Mouse (Mus musculus): ENCODE results near the gene Ncaph2.

Ncaph2 gene

GRCm38 (mm10) chr15:89355241-89356187 lies at the start of gene Ncaph2, which contains the start of gene Lmf2:
Gene Ncaph2, plus strand, starts transcription at chr15:89355719.
Gene Lmf2, minus strand, starts transcription at chr15:89355659.
- peak; percentile 91 to 92 for DNase-seq (ENCODE audit: low spot score in 2 of 2)

GRCm38 (mm10) chr15:89305966-89306365 lies 49.6 kb upstream of the Ncaph2 start:
- no peak for DNase-seq (ENCODE audit: low spot score in 2 of 2)

DNA sequence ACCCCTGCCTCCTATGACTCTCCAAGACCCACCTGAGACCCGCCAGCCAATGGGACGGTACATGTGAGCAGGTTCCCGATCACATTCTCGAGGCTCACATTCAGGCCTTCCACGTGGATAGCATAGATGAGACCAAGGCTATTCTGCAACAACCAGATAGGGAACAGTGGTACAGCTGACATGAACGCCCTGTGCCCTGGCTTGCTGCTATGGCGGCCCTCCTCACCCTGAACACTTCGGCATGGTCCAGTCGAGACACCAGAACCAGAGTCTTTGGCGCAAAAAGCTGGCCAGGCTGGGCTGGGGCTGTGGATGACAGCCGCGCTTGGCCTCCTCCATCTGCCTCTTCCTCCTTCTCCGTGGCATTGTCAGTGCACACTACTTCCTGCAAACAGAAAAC lies 48.1 kb upstream of the Ncaph2 start:
- no peak for DNase-seq (ENCODE audit: low spot score in 2 of 2)

DNA sequence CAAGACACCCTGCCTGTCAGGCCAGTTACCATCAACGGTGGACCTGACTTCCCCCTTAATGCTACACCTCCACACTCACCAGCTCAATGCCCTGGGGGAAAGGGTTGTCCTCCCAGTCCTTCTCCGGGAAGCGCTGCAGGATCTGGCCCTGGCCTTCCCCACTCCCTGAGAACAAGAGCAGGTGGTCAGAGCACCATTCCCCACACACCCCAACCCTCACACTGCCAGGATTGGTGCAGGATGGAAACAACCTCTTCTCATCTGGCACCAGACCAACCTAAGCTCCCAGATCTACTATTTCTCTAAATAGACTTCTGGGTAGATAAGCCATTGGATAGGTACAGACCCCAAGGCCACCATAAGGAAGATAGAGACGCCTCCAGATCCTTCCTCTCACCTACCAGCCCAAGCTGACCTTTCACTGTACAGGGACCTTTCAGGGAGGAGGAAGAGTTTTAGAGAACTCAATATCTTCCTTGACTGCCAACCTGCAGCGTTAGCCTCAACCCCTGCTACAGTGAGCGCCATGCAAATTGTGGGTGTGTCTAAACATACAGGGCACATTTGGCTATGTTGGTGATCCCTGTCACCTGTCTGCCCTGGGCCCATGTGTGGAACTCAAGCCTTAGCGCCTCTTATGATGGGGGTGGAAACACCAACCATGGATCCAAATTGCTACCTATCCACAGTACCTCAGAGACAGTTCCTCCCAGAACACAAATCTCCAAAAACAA lies 46.9 kb upstream of the Ncaph2 start:
- no peak for DNase-seq (ENCODE audit: low spot score in 2 of 2)

DNA sequence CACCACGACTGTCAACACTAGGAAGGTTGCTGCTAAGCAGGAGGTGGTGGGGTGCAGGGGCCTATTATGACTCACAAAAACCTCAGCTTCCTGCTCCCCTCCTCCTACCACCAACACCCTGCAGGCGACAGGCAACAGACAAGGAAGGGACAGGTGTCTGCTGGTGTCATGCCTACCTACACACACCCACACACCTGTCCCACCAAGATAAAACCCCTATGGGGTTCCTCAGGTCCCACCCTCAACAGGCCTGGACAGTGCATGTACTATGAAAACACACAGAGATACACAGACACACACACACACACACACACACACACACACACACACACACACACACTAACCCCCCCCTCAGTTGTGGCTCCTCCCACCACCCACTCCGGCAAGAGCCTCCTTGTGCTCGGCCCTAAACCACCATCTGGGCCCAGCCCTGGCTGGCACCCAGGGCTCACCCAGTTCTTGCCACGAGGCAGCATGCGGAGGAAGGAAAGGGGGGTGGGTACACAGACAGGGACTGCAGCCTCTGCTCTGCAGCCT lies 45.5 kb upstream of the Ncaph2 start:
- no peak for DNase-seq (ENCODE audit: low spot score in 2 of 2)

DNA sequence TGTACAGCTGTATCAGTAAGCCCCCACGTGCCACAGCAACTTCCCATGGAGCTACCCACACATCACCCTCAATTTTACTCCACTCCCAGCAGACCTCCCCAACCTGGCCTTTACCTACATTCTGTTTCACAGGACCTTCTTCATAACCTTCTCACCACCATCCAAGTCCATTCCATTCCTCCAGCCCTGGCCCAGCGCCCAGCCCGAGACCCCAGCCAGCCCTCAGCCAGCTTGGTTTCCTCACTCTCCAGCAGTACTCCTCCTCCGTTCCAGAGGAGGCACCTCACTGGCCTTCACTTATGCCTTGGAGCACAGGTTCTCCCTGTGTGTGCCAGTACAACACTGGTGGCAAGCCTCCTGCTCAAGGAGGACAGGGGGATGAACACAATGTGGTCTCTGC lies 42.2 kb upstream of the Ncaph2 start:
- no peak for DNase-seq (ENCODE audit: low spot score in 2 of 2)

DNA sequence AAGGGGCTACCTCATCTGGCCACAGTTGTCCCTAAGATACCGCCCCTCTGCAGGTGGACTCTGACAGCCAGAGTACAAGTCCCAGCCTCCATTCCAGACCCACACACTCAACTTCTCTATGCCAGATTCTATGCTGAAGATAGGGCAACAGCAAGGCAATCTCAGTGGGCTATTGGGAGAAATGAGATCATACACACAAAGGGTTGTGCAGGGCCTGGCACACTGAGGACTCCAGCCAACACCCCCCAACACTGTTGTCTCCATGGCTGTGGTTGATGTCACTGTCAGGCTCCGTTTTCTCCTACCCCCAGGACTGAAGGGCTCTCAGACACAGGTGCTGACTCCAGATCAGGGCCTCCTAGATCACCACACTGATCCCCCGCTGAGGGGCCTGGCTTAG lies 41.4 kb upstream of the Ncaph2 start:
- no peak for DNase-seq (ENCODE audit: low spot score in 2 of 2)

- DNase-seq (ENCODE audit: low spot score in 2 of 2), result peak in 1 of 2 experiments; percentile 23
These were observed 40.9 kb upstream of the Ncaph2 start for GRCm38 (mm10) chr15:89314511-89315189.

- peak; percentile 97 to 98 for DNase-seq (ENCODE audit: low spot score in 2 of 2)
These were observed 40.3 kb upstream of the Ncaph2 start, which contains the start of gene Sbf1 for GRCm38 (mm10) chr15:89315190-89315731. Gene Sbf1, minus strand, starts transcription at chr15:89315311.

GRCm38 (mm10) chr15:89316146-89316545 lies 39.4 kb upstream of the Ncaph2 start:
- DNase-seq (ENCODE audit: low spot score in 2 of 2), result no peak

DNA sequence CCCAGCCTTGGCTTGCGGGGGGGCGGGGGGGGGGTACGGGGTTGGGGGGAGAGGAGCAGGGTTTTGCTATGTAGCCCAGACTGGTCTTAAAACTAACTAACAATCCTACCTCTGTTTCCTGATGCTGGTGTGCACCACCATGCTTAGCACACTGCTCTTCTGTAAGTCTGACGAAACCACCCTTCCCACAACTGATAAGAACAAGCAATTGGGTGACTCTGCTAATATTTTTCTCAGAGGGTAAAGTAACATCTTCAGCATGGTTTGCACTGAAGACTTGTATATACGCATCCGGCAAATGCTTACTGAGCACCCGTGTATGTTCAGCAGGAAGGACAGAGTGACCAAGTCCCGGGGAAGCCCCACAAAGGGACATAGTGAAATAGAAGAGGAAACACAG lies 34.3 kb upstream of the Ncaph2 start:
- no peak for DNase-seq (ENCODE audit: low spot score in 2 of 2)

DNA sequence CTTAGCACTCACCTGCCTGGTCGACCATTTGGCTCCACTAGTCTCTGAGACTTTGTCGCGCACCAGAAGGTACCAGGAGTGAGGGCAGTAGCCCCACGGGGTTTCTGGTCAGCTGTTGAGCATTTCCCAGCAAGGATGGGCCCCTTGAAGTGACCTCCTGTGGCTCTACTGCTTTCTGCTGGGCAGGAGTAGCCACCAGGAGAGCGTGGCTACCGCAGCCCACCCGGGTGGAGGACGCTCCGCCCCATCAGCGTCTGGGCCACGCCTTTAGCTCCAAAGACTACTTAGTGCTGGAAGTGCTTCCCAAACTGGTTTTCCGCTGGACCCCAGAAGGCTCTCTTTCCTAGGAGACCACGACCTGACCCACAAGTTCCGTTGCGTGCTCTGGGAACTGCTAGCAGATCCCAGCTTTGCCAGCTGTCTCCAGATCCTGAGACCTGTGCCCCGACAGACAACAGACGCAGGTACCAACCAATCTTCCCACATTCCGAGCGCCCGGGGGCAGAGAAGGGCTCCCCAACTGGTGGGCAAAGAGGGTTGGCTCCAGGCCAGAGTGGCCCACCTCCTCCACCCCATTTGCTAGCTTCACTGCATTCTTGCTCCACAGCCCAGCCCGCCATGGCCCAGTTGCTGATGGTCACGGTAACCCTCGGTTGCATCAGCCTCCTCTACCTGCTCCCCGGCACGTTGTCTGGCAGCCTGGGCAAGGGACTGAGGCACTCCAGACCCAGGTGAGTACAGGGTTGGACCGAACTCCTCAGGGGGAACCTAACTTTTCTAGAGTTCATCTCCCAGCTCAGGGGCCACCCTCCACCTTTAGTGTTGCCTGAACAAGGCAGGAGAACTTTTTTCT lies 32.6 kb upstream of the Ncaph2 start, which contains the start of gene Adm2:
Gene Adm2, plus strand, starts transcription at position 51 of the 853 bp plus-strand sequence.
- no peak for DNase-seq (ENCODE audit: low spot score in 2 of 2)

DNA sequence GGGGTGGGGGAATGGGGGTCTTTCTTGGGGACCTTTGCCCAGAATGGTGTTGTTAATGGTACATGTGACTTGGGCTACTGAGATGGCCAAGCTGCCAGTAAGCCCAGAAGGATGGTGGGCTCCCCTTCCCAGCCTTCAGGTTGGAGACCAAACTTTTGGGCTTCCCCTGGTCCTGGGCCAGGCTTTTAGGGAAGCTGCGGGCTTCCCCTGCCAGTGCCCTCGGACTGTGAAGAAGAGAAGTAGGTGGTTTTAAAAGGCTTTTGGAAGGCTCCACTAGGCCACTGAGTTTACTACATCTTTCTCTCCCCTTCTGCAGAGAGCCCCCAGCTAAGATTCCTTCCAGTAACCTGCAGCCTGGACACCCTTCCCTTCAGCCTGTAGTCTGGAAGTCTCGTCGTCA lies 31.9 kb upstream of the Ncaph2 start:
- no peak for DNase-seq (ENCODE audit: low spot score in 2 of 2)

DNA sequence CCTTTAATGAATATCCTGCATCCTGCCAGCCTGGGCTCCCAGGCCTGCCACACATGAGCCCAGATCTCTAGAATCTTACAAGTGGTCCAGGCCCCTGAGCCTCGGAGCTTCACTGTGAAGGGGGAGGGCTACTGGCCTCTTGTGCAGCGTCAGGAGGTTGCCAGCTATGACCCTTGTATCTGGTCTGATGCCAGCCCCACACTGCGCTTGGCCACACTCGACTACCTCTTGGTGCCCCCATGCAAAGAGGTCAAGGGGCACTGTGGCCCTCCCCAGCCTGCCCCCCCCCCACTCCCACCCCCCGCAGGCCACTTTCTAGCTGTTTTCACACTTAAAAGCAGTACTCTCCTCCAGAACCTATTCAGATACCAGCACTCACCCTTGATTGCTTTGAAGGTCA lies 29.1 kb upstream of the Ncaph2 start:
- no peak for DNase-seq (ENCODE audit: low spot score in 2 of 2)

DNA sequence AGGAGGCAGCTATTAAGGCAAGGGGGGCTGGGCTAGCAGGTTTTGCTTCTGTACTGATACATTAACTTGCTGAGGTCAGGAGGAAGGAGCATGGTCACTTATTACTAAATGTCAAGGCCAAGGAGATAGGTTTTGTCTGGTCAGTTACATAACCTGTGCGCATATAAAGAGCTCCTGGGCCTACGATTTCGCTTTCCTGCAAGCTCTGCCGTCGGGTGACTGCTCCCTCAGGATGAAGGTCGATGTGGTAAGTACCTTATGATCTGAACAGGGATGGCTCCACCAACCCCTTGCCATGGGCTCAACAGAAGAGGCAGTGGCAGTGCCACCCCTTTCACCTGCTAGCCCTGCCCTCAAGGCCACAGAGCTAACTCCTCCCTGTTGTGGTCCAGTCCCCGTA lies 21.2 kb upstream of the Ncaph2 start, which contains the start of gene Miox:
Gene Miox, plus strand, starts transcription at position 128 of the 400 bp plus-strand sequence.
- DNase-seq (ENCODE audit: low spot score in 2 of 2), result no peak

DNA sequence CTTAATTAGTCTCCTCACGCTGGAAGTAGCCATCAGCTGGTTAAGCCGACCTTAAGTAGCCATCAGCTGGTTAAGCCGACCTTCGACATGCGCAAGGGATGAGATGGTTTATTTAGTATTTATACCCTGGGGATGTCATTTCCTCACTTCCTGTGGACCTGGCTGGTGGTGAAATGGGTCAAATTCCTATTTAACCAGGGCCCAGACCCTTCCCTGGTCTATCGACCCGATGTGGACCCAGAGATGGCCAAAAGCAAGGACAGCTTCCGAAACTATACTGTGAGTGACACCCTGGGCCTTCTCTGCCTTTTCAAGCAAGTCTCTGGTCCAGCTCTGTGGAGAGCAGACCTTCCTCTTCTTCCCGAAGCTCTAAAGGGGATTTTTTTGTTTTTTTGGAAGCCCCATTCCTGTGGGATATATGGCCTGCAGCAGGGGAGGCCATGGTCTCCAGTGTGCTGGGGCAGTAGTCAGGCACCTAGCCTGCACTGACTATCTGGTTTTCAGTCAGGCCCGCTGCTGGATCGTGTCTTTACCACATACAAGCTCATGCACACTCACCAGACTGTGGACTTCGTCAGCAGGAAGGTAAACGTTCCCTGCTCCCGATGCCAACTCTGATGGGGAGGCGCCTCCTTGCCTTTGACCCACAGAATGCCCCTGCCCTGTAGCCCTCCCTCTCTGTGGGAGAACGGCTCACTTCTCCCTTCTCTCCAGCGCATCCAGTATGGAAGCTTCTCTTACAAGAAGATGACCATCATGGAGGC lies 20.6 kb upstream of the Ncaph2 start:
- DNase-seq (ENCODE audit: low spot score in 2 of 2), result no peak

DNA sequence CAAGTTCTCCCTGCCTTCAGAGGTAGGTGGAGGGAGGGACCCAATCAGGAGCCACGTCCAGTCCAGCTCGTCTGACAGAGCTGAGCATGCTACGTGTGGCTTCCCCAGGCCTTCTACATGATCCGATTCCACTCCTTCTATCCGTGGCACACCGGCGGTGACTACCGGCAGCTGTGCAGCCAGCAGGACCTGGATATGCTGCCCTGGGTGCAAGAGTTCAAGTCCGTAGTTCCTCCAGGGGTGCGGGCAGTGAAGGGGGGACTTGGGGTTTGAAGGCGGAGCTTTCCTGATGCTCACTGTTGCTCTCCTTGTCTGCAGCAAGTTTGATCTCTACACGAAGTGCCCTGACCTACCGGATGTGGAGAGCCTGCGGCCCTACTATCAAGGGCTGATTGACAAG lies 19.1 kb upstream of the Ncaph2 start:
- no peak for DNase-seq (ENCODE audit: low spot score in 2 of 2)

DNA sequence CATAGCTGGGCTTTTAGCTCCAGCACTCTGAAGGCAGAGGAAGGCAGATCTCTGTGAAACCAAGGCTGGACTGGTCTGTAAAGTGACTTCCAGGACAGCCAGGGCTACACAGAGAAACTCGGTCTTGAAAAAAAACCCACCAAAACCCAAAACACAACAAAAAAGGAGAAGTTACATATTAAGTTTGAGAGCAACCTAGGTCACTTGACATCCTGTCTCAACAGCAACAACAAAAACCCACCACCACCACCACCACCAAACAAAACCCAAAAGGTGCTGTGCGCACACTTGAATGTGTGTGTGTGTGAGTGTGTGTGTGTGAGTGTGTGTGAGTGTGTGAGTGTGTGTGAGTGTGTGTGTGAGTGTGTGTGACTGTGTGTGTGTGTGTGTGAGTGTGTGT lies 15.8 kb upstream of the Ncaph2 start:
- DNase-seq (ENCODE audit: low spot score in 2 of 2), result no peak

GRCm38 (mm10) chr15:89340136-89340535 lies 15.4 kb upstream of the Ncaph2 start:
- no peak for DNase-seq (ENCODE audit: low spot score in 2 of 2)

GRCm38 (mm10) chr15:89341678-89342077 lies 13.8 kb upstream of the Ncaph2 start:
- DNase-seq (ENCODE audit: low spot score in 2 of 2), result no peak
